Mouse (Mus musculus): ENCODE measurements around the gene Cpa2.

The Cpa2 gene

DNA sequence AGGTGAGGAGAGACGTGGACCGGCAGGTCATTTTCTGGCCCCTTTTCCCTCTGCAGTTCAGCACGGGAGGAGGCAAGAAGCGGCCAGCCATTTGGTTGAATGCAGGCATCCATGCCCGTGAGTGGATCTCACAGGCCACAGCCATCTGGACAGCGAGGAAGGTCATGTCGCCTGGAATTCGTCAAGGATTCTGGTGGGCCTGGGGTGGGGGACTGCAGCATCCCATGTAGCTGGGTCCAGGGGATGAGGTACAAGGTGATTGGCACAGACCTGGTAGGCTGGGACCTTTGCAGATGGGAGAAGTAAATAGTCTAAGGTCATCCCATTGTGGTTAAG lies 39.4 kb downstream of the Cpa2 start:
- no peak for DNase-seq

DNA sequence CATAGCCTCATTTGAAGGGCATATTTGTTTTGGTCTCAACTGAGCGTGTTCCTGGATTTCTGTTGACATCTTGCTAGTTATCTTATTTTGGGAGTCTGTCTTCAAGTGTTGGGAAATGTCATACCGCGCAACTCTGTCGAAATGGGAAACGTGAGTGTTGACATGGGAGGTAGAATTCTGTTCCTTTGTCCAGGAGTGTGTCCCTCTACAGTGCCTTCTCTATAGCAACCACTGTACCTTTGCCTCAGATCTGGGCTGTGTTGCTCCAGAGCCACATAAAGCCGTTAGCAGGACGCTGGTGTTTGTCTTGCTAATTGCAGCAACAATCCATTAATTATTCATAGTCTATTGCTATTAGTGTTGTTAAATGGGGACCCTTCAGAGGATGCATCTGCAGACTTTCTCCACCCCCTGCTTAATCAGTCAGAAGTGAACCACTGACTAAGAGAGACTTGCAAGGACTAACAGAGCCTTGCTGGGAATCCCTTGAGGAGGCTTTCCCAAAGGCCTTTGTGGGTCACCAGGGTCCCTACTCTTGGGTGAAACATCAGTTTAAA lies 45.6 kb downstream of the Cpa2 start:
- DNase-seq, result no peak

- DNase-seq, result no peak
Observed at GRCm38 (mm10) chr6:30589819-30590218, 48.4 kb downstream of the Cpa2 start.

GRCm38 (mm10) chr6:30591851-30592404 lies 50.5 kb downstream of the Cpa2 start:
- no peak for DNase-seq

- no peak for DNase-seq
Observed at GRCm38 (mm10) chr6:30592417-30592974, 51.1 kb downstream of the Cpa2 start.

GRCm38 (mm10) chr6:30594364-30594763 lies 53.0 kb downstream of the Cpa2 start:
- no peak for DNase-seq

- DNase-seq, result no peak
Observed at GRCm38 (mm10) chr6:30596230-30596898, 55.0 kb downstream of the Cpa2 start.

- no peak for DNase-seq
Observed at GRCm38 (mm10) chr6:30600033-30600432, 58.7 kb downstream of the Cpa2 start.

DNA sequence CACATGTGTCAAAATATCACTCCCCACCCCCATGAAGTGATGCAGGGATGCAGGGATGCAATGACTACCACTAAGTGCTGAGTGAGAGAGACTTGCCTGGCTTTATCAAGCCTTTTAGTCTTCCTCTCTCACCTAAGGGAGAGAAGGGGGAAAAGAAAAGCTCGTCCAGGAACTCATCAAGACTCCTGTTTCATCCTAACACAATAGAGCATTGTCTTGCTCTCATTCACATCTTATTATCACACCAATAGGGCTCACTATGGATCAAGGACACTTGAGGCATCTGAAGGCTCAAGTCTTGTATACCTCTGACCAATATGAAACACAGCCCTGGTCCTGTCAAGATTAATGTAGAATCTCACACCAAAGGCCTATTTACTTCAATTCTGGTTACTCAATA lies 59.6 kb downstream of the Cpa2 start:
- DNase-seq, result no peak

GRCm38 (mm10) chr6:30604342-30604867 lies 63.0 kb downstream of the Cpa2 start:
- DNase-seq, result no peak

DNA sequence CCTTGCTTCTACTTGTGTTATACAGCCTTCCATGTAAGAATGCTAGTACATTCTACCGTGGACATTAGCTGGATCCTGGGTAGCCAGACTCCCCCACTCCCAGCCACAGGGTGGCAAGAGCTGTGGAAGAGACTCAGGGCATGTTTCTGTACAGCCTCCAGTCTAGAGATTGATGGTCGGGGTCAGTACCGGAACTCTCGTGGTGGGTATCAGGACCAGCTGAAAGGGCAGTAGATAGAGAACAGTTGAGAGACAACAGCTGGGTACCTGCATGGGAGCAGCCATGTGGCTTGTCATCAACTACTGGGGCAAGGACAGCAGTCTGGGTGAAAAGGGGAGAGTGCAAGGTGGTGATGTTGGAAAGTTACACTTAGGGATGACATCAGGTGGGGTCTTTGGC lies 63.7 kb downstream of the Cpa2 start:
- no peak for DNase-seq

DNA sequence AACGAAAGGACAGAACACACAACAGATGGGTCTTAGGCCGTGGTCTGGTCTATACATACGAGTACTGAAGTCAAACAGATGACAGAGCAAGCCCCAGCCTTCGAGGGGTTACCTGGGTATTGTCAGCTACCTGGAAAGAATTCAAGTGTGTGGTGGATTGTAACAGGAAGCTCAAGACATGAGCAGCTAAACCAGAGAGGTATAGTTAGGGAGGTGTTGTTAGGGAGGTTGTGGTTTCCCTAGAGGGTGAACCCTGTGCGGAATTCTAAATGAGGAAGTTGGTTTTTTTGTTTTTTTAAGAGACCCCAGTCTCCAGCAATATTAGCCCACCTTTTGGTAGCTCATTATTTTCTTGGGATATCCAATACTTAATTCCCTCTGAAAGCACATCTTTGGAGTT lies 64.3 kb downstream of the Cpa2 start:
- no peak for DNase-seq

DNA sequence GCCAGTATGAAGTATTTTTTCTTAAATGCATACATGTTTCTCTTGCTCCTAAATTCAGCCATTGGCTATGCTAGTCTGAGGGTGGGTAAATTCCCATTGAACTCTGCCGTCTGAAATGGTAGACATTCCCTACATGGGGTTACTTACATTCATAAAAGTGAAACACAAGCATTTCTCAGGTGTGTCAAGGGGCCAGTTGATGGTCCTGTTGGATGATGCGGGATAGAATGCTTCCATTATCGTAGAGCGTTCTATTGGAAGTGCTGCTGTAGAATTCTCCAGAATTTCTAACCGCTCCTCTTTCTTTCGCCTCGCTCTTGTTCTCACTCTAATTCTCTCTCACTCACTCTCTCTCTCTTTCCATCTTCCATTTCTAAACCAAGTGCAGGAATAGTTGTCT lies 69.3 kb downstream of the Cpa2 start, which contains the start of gene Cpa5:
Gene Cpa5, plus strand, starts transcription at position 301 of the 400 bp plus-strand sequence.
- no peak for DNase-seq

DNA sequence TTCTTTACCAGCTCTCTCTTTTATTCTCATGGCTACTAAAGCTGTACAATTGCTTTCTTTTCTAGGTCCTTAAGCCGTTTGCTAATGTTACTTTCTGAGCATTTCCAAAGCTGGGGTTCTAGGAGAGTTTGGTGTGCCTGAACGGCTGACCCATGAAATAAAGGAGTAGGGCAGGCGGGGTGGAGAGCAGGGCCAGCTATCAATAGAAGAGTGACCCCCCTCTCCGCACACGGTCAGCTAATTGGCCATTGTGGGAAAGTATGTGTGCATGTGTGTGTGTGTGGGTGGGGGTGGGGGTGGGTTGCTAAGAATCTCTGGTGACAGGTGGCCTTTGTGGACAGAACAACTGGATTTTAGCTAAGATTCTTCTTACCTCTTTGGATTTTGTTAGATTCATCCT lies 69.8 kb downstream of the Cpa2 start:
- no peak for DNase-seq

Measured in cerebellum, adult 9-11 months (tissue).